Mouse (Mus musculus) urinary bladder, adult 18-20 months (tissue): Measurements from ENCODE around the gene Fzr1.

ENCODE experiments used
- DNase-seq, 2 experiments: peaks; one replicate each; pipeline ENCODE4 v3.0.0; 2022; ENCODE audit warnings: low spot score in 2 of 2, mixed read lengths in 2 of 2

Gene Fzr1

GRCm38 (mm10) chr10:81355533-81355932, 22.8 kb downstream of the Fzr1 start:
- no peak for DNase-seq

GRCm38 (mm10) chr10:81354738-81355477, 23.4 kb downstream of the Fzr1 start:
- no peak for DNase-seq

- no peak for DNase-seq
Measured at GRCm38 (mm10) chr10:81351678-81352291, 26.5 kb downstream of the Fzr1 start.

- peak; percentile 94 to 99 for DNase-seq
Measured at GRCm38 (mm10) chr10:81350351-81351063, 27.8 kb downstream of the Fzr1 start, which contains the start of gene Hmg20b. Hmg20b (minus strand) TSS chr10:81350480.

- DNase-seq, result no peak
Measured at GRCm38 (mm10) chr10:81349961-81350350, 28.4 kb downstream of the Fzr1 start.

DNA sequence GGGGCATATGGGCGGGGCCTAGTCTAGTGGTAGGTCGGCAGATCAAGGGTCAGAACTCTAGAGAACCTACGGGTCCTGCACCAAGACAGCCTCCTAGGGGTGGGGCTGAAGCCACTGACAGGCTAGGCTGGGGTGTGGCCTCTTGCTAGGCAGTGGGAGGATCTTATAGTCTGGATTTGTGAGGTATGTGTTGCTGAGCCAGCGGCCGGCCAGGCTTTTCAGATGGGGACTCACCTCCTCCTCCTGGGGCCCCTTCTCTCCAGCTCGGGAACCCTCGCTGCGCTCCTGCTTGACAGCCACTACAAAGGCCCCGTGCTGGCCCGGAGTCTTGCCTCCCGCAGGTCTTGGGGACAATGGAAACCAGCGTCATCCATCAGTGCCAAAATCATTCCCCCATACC, 29.2 kb downstream of the Fzr1 start:
- no peak for DNase-seq

DNA sequence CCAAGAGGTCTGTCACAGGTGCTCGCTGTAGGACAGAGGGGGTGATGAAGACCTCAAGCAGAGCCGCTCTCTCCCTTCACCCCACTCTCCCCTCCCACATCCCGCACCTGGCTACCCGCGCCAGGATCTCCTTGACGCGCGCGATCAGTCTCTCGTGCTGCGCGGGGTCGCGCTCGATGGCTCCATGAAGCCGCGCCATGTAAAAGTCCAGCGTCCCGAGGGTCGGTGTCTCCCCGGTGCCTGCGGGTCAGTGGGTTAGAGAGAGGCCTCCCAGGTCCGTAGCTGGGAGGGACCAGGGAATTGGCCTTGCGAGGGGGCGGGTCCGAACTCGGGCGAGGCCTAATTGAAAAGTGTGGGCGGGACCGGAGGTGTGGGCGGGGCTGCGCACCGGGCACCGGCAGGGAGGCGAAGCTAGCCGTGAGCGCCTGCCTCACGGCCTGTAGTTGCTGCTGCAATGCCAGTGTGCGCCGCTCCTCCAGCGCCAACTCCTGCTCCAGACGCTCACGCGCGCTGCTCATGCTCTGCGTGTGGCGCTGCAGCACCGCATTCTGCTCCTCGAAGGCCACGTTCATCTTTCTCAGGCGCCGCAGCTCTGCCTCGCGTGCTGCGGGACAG, 31.8 kb downstream of the Fzr1 start:
- peak; percentile 61 to 63 for DNase-seq

- no peak for DNase-seq
Measured at GRCm38 (mm10) chr10:81345162-81345534, 33.2 kb downstream of the Fzr1 start.

- DNase-seq, result no peak
Measured at GRCm38 (mm10) chr10:81344421-81345161, 33.7 kb downstream of the Fzr1 start.

DNA sequence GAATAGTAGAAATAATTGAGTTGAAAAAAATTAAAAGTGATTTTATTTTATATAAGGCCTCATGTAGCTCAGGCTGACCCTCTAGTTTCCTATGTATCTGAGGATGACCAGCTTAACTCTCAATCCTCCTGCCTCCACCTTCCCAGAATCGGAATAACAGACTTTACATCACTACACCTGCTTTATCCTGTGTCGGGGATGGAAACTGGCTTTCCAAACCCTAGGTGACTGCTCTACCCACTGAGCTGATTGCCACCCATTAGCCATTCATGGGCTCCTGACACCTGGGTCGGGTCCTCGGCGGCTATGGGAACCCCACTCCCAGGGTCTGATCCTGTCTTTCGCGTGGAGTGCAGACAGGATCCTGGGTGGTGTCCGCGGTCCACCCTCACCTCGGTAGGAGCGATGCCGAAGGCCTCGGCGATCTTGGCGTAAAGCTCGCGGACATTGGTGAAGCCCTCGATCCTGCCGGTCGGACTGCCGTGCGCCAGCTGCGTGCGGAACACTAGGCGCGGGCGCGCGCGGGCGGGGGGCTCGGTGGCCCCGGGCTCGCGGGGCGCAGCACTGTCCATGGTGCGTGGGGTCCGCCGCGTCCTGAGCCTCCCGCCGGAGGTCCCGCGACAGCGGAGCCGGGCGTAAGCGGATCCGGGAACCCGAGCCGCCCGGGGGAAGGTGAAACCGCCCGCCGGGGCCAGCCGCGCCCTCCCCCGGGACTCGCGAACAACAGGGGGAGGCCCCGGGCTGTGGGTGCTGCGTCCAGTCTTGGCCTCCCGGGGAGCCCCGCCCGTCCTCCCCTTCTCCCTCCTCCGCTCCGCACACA, 35.4 kb downstream of the Fzr1 start, which contains the start of gene Gipc3:
Gipc3 (minus strand) TSS at position 581 of the 820 bp plus-strand sequence.
- DNase-seq, result no peak

GRCm38 (mm10) chr10:81341333-81341949, 36.9 kb downstream of the Fzr1 start:
- peak in 1 of 2 experiments; percentile 59 for DNase-seq

DNA sequence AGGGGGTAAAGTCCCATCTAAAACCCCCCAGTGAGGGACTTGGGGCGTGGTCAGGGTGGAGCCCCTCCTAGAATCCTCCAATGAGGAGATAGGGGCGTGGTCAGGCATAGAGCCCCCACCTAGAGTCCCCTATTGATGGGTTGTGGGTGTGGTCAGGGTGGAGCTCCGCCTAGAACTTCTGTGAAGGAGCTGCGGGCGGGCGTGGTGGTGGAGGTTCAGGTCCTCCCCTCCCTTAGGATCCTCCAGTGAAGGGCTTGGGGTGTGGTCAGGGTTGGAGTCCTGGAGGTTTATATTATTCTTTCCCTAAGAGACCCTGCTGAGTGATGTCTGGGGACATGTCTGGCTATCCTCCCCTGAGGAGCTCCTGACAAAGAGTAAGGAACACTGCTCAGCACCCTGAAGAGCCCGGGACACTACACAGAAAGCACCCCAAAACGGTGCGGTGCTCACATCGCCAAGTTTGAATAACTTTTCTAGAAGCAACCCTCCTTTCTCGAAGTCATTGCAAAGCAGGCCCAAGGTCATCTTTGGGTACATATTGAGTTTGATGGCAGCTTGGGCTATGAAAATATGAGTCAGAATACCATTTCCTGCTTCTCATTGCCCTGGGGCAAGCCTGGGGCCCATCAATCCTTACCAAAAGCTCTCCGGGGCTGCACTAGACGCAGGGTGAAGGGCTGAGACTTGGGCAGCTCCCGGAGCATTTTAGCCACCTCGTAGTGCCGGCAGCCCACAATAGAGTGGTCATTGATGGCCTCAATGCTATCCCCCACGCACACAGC, 37.6 kb downstream of the Fzr1 start:
- DNase-seq, result no peak

- no peak for DNase-seq
Measured at GRCm38 (mm10) chr10:81336558-81336957, 41.8 kb downstream of the Fzr1 start.

GRCm38 (mm10) chr10:81335393-81336340, 42.6 kb downstream of the Fzr1 start:
- no peak for DNase-seq

- no peak for DNase-seq
Measured at GRCm38 (mm10) chr10:81334324-81334723, 44.0 kb downstream of the Fzr1 start.

DNA sequence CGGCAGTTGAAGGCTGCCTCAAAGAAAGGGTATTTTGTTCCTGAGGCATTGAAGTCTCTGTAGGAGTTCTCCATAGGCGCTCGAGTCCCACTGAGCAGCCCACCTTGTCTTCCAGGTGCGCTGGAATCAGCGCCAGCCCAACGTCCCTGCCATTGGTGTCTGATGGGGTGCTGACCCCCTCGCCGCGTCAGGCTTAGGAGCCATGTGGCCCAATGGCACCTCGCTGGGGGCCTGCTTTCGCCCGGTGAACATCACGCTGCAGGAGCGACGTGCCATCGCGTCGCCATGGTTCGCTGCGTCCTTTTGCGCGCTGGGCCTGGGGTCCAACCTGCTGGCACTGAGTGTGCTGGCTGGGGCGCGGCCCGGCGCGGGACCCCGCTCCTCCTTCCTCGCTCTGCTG, 46.0 kb downstream of the Fzr1 start:
- DNase-seq, result no peak

DNA sequence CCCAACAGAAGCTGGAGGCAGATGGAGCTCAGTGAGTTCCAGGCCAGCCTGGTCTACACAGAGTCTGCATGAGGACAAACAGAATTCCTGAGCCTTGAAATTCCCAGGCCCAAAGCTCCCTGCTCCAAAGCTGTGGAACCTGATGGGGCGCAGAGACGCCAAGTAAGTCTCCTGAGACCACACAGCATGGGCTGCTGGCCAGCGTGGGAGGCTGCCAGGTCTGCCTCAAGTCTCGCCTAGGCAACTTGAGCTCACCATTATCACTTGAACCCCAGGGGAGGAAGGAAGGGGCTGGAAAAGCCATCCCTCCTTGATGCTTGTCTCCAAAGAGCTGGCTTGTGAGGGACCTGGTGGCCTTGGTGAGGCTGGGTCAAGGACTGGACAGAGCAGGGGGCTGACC, 48.3 kb downstream of the Fzr1 start:
- no peak for DNase-seq
